Mouse (Mus musculus) sigmoid colon, adult 10 weeks (tissue): ENCODE measurements around the gene F2rl2. TPM values are rescaled to one million over a fixed set of nuclear protein-coding genes. Genes with fewer than 3 reads are reported as not detected.

ENCODE experiments used
- polyA plus RNA-seq: library from polyadenylated mRNA; stranded (reverse); fragments of 350-450 nt; fragmentation: Illumina TruSeq; extraction: RNeasy Lipid Tissue Mini Kit (QIAGEN cat#74804); gene quantifications from one replicate; pipeline ENCODE4 v1.2.3, GENCODE M21; 2014; ENCODE audit warnings: low read depth, low replicate concordance

F2rl2 gene
- 0.16 TPM for polyA plus RNA-seq

DNA sequence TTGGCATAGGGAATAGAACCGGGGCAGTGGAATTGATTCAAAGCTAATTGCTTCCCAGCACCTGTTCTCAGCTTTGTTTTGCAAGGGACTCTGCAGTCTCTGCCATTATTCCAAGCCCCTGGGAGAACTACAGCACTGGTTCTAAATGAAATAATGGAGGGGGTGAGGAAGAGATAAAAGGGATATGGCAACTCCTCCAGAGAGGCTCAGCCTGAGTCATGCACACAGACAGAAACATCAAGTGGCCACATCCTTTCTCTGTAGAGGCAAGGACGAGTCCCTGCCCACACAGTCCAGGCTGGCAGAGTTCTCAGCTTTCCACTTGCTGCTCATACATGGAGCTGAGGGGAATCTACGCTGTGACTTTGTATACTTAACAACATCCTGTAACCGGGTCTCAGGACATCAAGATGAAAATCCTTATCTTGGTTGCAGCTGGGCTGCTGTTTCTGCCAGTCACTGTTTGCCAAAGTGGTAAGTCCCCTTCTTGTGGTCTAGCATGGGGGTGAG, at the start of gene F2rl2:
F2rl2 (plus strand) TSS at position 200 of the 510 bp plus-strand sequence.

Other genes with a start within 250 kb of the F2rl2 start
- gene S100z, start 218.1 kb upstream of the F2rl2 start, polyA plus RNA-seq = 2.4 TPM
- 59.9 TPM for gene F2rl1, start 171.6 kb upstream of the F2rl2 start, polyA plus RNA-seq
- 66.2 TPM for gene F2r, start 78.4 kb upstream of the F2rl2 start, polyA plus RNA-seq
- 236 TPM for gene Iqgap2, start 195.1 kb downstream of the F2rl2 start, polyA plus RNA-seq